Mouse (Mus musculus) limb, embryonic 15.5 days (tissue): Measurements from ENCODE around the gene Fbxl3. TPM values are rescaled to one million over a fixed set of nuclear protein-coding genes. Genes with fewer than 3 reads are reported as not detected.

ENCODE experiments used
- ATAC-seq: fragments of 200-750 bp; cut with Nextera tagmentation; 2 replicates; pipeline ENCODE4 v1.8.0; 2017; ENCODE audit warnings: low read depth, moderate TSS enrichment; ENCODE audit not compliant: insufficient number of reproducible peaks, low FRiP score, low TSS enrichment
- H3K27ac ChIP-seq: fragments of 300-500 bp; sonication (generic); 2 replicates; pipeline ENCODE4 v1.5.1; 2015; ENCODE audit warnings: moderate library complexity, mild to moderate bottlenecking, inconsistent platforms
- H3K27me3 ChIP-seq: fragments of 300-500 bp; sonication (generic); 2 replicates; pipeline ENCODE4 v1.6.1; 2015; ENCODE audit warnings: inconsistent platforms
- H3K36me3 ChIP-seq: fragments of 300-500 bp; sonication (generic); 2 replicates; pipeline ENCODE4 v1.6.1; 2015; ENCODE audit warnings: inconsistent platforms
- H3K4me1 ChIP-seq: fragments of 300-500 bp; sonication (generic); 2 replicates; pipeline ENCODE4 v1.6.1; 2015; ENCODE audit warnings: inconsistent platforms
- H3K4me2 ChIP-seq: fragments of 300-500 bp; sonication (generic); 2 replicates; pipeline ENCODE4 v1.6.1; 2015; ENCODE audit warnings: mild to moderate bottlenecking, inconsistent platforms
- H3K4me3 ChIP-seq: fragments of 300-500 bp; sonication (generic); 2 replicates; pipeline ENCODE4 v1.5.1; 2015; ENCODE audit warnings: mild to moderate bottlenecking, inconsistent platforms
- H3K9ac ChIP-seq: fragments of 300-500 bp; sonication (generic); 2 replicates; pipeline ENCODE4 v1.6.1; 2015; ENCODE audit warnings: inconsistent platforms
- H3K9me3 ChIP-seq: fragments of 300-500 bp; sonication (generic); 2 replicates; pipeline ENCODE4 v1.6.1; 2016; ENCODE audit warnings: inconsistent platforms
- WGBS: fragments of 180-500 bp; shearing (Covaris S2); methylation state at CpG from one replicate; pipeline ENCODE4 v1.1.7; 2015; 5-methylcytosine and 5-hydroxymethylcytosine counted together
- polyA plus RNA-seq: library from polyadenylated mRNA; unstranded; fragments of >200 nt; fragmentation: Nextera tagmentation; extraction: Ambion mirVana; gene quantifications from 2 replicates; pipeline ENCODE4 v1.2.1, GENCODE M21; 2015

Fbxl3 gene
- polyA plus RNA-seq, 1 experiment from 2014 or later, result 26.7 TPM

GRCm38 (mm10) chr14:103079209-103079977, 20.0 kb downstream of the Fbxl3 start:
- no peak for ATAC-seq
- H3K27me3 ChIP-seq, result no peaks in the 10 kb centered on the region
- H3K4me3 ChIP-seq, result no peak overlapping the region
- no peaks in the 10 kb centered on the region for H3K4me1 ChIP-seq
- H3K4me2 ChIP-seq, result no peak overlapping the region
- 81% methylated on average over 9 of the region's 9 CpGs for WGBS
- no peak overlapping the region for H3K9ac ChIP-seq
- no peaks in the 10 kb centered on the region for H3K9me3 ChIP-seq
- no peak overlapping the region for H3K27ac ChIP-seq
- H3K36me3 ChIP-seq, result peaks cover 53% of the 10 kb centered on the region

- 87% methylated on average over 16 of the region's 16 CpGs for WGBS
- no peak for ATAC-seq
- Histone ChIP-seq H3K36me3 (peaks cover 59% of the 10 kb centered on the region), H3K4me1 (no peaks in the 10 kb centered on the region), H3K27me3 (no peaks in the 10 kb centered on the region), H3K9ac (no peak overlapping the region), H3K4me3 (no peak overlapping the region), H3K4me2 (no peak overlapping the region), H3K9me3 (no peaks in the 10 kb centered on the region), H3K27ac (0 out of 2 replicates have a peak overlapping the region, but pooled peaks have one; percentile 38)
Measured at GRCm38 (mm10) chr14:103078006-103078912, 21.1 kb downstream of the Fbxl3 start.

- H3K4me2 ChIP-seq, result no peak overlapping the region
- H3K27me3 ChIP-seq, result no peaks in the 10 kb centered on the region
- peaks cover 54% of the 10 kb centered on the region for H3K36me3 ChIP-seq
- ATAC-seq, result no peak
- H3K4me1 ChIP-seq, result no peaks in the 10 kb centered on the region
- no peaks in the 10 kb centered on the region for H3K9me3 ChIP-seq
- H3K4me3 ChIP-seq, result no peak overlapping the region
- H3K9ac ChIP-seq, result no peak overlapping the region
- 84% methylated on average over 9 of the region's 9 CpGs for WGBS
- H3K27ac ChIP-seq, result no peak overlapping the region
Measured at GRCm38 (mm10) chr14:103077272-103078005, 21.9 kb downstream of the Fbxl3 start.

GRCm38 (mm10) chr14:103075166-103075565, 24.2 kb downstream of the Fbxl3 start:
- no peak overlapping the region for H3K27ac ChIP-seq
- H3K9ac ChIP-seq, result no peak overlapping the region
- H3K9me3 ChIP-seq, result no peaks in the 10 kb centered on the region
- ATAC-seq, result no peak
- H3K27me3 ChIP-seq, result no peaks in the 10 kb centered on the region
- H3K4me3 ChIP-seq, result no peak overlapping the region
- H3K4me2 ChIP-seq, result no peak overlapping the region
- H3K36me3 ChIP-seq, result peaks cover 50% of the 10 kb centered on the region
- H3K4me1 ChIP-seq, result peaks cover 5% of the 10 kb centered on the region; the same call in 1 of the 2 replicates
- WGBS, result 92% methylated on average over 7 of the region's 7 CpGs

- no peak for ATAC-seq
- no peaks in the 10 kb centered on the region for H3K27me3 ChIP-seq
Measured at GRCm38 (mm10) chr14:103073825-103074224, 25.5 kb downstream of the Fbxl3 start.

GRCm38 (mm10) chr14:103072731-103073130, 26.6 kb downstream of the Fbxl3 start:
- WGBS, result 83% methylated on average over 4 of the region's 4 CpGs
- Histone ChIP-seq H3K36me3 (peaks cover 36% of the 10 kb centered on the region), H3K9ac (no peak overlapping the region), H3K4me1 (peaks cover 9% of the 10 kb centered on the region; the same call in 1 of the 2 replicates), H3K4me3 (no peak overlapping the region), H3K27ac (no peak overlapping the region), H3K27me3 (no peaks in the 10 kb centered on the region), H3K9me3 (no peaks in the 10 kb centered on the region), H3K4me2 (no peak overlapping the region)
- no peak for ATAC-seq

More at GRCm38 (mm10) chr14:103073825-103074224, 25.5 kb downstream of the Fbxl3 start:
- Histone ChIP-seq H3K9ac (no peak overlapping the region), H3K4me2 (no peak overlapping the region), H3K36me3 (peaks cover 45% of the 10 kb centered on the region), H3K4me1 (peaks cover 9% of the 10 kb centered on the region; the same call in 1 of the 2 replicates), H3K9me3 (no peaks in the 10 kb centered on the region), H3K4me3 (no peak overlapping the region), H3K27ac (no peak overlapping the region)
- 96% methylated on average over 8 of the region's 8 CpGs for WGBS

GRCm38 (mm10) chr14:103071471-103071870, 27.9 kb downstream of the Fbxl3 start:
- 88% methylated on average over 12 of the region's 12 CpGs for WGBS
- Histone ChIP-seq H3K27me3 (no peaks in the 10 kb centered on the region), H3K9ac (no peak overlapping the region), H3K4me2 (no peak overlapping the region), H3K4me1 (peaks cover 9% of the 10 kb centered on the region; the same call in 1 of the 2 replicates), H3K36me3 (peaks cover 27% of the 10 kb centered on the region), H3K27ac (no peak overlapping the region), H3K4me3 (no peak overlapping the region), H3K9me3 (no peaks in the 10 kb centered on the region)
- no peak for ATAC-seq

GRCm38 (mm10) chr14:103070790-103071189, 28.6 kb downstream of the Fbxl3 start:
- H3K36me3 ChIP-seq, result peaks cover 23% of the 10 kb centered on the region
- peak overlapping the region; percentile 66 for H3K9ac ChIP-seq
- H3K27ac ChIP-seq, result peak overlapping the region; percentile 88
- no peaks in the 10 kb centered on the region for H3K9me3 ChIP-seq
- H3K27me3 ChIP-seq, result no peaks in the 10 kb centered on the region
- no peak for ATAC-seq
- peaks cover 9% of the 10 kb centered on the region; the same call in 1 of the 2 replicates for H3K4me1 ChIP-seq
- H3K4me3 ChIP-seq, result peak overlapping the region; percentile 71
- H3K4me2 ChIP-seq, result peak overlapping the region; percentile 80
- 3% methylated on average over 10 of the region's 10 CpGs for WGBS

- Histone ChIP-seq H3K4me3 (peak within 1 kb of the TSS; percentile 71), H3K27ac (peak within 1 kb of the TSS; percentile 88), H3K4me1 (peaks cover 12% of the 10 kb centered on the region), H3K36me3 (peaks cover 19% of the 10 kb centered on the region), H3K9ac (peak within 1 kb of the TSS; percentile 66), H3K9me3 (no peaks in the 10 kb centered on the region), H3K27me3 (no peaks in the 10 kb centered on the region), H3K4me2 (peak within 1 kb of the TSS; percentile 80)
- under 1% methylated on average over 65 of the region's 65 CpGs for WGBS
- ATAC-seq, result peak; percentile 97
Measured at GRCm38 (mm10) chr14:103069864-103070611, 29.3 kb downstream of the Fbxl3 start, which contains the start of gene Cln5. Gene Cln5, plus strand, starts transcription at chr14:103070216.

- 17% methylated on average over 12 of the region's 12 CpGs for WGBS
Measured at GRCm38 (mm10) chr14:103069465-103069863, 29.9 kb downstream of the Fbxl3 start.

More at GRCm38 (mm10) chr14:103069465-103069863, 29.9 kb downstream of the Fbxl3 start:
- Histone ChIP-seq H3K27ac (peak overlapping the region; percentile 88), H3K9ac (peak overlapping the region; percentile 66; the same call in 1 of the 2 replicates), H3K4me3 (peak overlapping the region; percentile 71), H3K9me3 (no peaks in the 10 kb centered on the region), H3K27me3 (no peaks in the 10 kb centered on the region), H3K4me1 (peaks cover 12% of the 10 kb centered on the region), H3K4me2 (peak overlapping the region; percentile 80), H3K36me3 (peaks cover 13% of the 10 kb centered on the region; the same call in 1 of the 2 replicates)
- ATAC-seq, result peak; percentile 46; the same call in 1 of the 2 replicates
